ENCODE assay signal across 10 mouse cellular contexts in the genomic region with DNA sequence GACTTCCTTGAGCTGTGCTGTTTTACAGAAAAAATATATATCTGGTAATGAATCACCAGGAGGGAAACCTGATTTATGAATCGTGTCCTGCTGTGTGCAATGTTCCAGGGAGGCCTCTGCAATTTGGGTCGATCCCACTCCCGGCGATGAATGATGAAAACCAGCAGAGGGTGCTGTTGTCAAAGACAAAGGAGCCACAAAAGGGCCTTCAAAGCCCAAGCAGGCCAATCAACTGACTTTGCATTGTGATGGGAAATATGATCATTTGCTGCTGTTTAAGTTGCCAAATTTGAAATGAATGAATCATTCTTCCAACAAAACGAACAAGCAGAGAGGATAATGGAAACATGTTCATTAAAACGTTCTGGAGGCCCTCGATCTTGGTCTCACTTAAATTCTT. TPM values are rescaled to one million over a fixed set of nuclear protein-coding genes. Genes with fewer than 3 reads are reported as not detected.
DNase-seq lines count a peak whose midpoint lies in the region; ATAC-seq lines count a peak whose summit lies in the region.
"Had no signal": no experiment of that assay in that cellular context is flagged by ENCODE, and none has a peak within 500 bp of the region (broad histone marks: within the 10 kb centered on the region; RNA-seq: fewer than 3 reads in every experiment).

No protein-coding gene starts in this region.

- H3K9me3 ChIP-seq in midbrain, embryonic 14.5 days (ENCODE audit: control insufficient read depth, low read length), result no peaks in the 10 kb centered on the region
- H3K9me3 ChIP-seq: embryonic facial prominence, embryonic 13.5 days; lung, embryonic 15.5 days had no signal

- intact Hi-C loops in gastrocnemius, postnatal 14 days (cut with DNase I; ENCODE audit: low total_unique reads), result no loop called here

- no peak overlapping the region for H3K4me2 ChIP-seq in midbrain, embryonic 14.5 days (ENCODE audit: low read length)
- H3K4me2 ChIP-seq: embryonic facial prominence, embryonic 13.5 days; lung, embryonic 15.5 days had no signal

- no peak overlapping the region for H3K4me3 ChIP-seq in midbrain, embryonic 14.5 days (replicated peaks; ENCODE audit: low read depth, low read length)
- H3K4me3 ChIP-seq: embryonic facial prominence, embryonic 13.5 days; lung, embryonic 15.5 days had no signal

- H3K9ac ChIP-seq in midbrain, embryonic 14.5 days (replicated peaks; ENCODE audit: low read length), result no peak overlapping the region
- H3K9ac ChIP-seq: embryonic facial prominence, embryonic 13.5 days; lung, embryonic 15.5 days had no signal

- H3K27me3 ChIP-seq in midbrain, embryonic 14.5 days (ENCODE audit: control insufficient read depth, insufficient read depth, low read length), result no peaks in the 10 kb centered on the region
- H3K27me3 ChIP-seq: lung, embryonic 15.5 days had no signal

- no peak for ATAC-seq in midbrain, embryonic 14.5 days (ENCODE audit: low FRiP score, low TSS enrichment)

- H3K4me1 ChIP-seq in midbrain, embryonic 14.5 days (ENCODE audit: control insufficient read depth, insufficient read depth, low read length), result no peaks in the 10 kb centered on the region
- H3K4me1 ChIP-seq: embryonic facial prominence, embryonic 13.5 days; lung, embryonic 15.5 days had no signal

- peak; percentile 17 to 38 for DNase-seq in kidney, adult 8-10 months
- no peak for DNase-seq in kidney, adult 11 months
- peak; percentile 79 for DNase-seq in Muller cell, postnatal 12 days (ENCODE audit: inconsistent ontology term)
- peak; percentile 80 for DNase-seq in cerebellum, adult 9-10 months
- peak; percentile 30 for DNase-seq in gastrocnemius, postnatal 14 days
- DNase-seq in layer of hippocampus, postnatal 36 days, result peak; percentile 22 to 29
- peak; percentile 81 for DNase-seq in midbrain, embryonic 14.5 days
- DNase-seq in thymus, postnatal 10 days (ENCODE audit: low spot score in 2 of 2), result peak; percentile 38 to 61

- no peaks in the 10 kb centered on the region for H3K36me3 ChIP-seq in midbrain, embryonic 14.5 days (ENCODE audit: control insufficient read depth, insufficient read depth, low read length)
- H3K36me3 ChIP-seq: embryonic facial prominence, embryonic 13.5 days; lung, embryonic 15.5 days had no signal

- WGBS in midbrain, embryonic 14.5 days, result 31% methylated on average over 7 of the region's 7 CpGs

- H3K27ac ChIP-seq in midbrain, embryonic 14.5 days (replicated peaks; ENCODE audit: low read depth, low read length), result no peak overlapping the region
- H3K27ac ChIP-seq: embryonic facial prominence, embryonic 13.5 days; lung, embryonic 15.5 days had no signal

RNA-seq across cellular contexts. Expression of a gene that starts 55.0 kb away (rescaled TPM):
- not detected for total RNA-seq in gastrocnemius, postnatal 14 days (2021)
- not detected for total RNA-seq in layer of hippocampus, postnatal 36 days (2021)
- polyA plus RNA-seq in midbrain, embryonic 14.5 days (2014; fragmentation: Nextera tagmentation; extraction: Ambion mirVana), result 5.2 and 9.2 TPM in 2 replicates
